Mouse (Mus musculus) heart, embryonic 14.5 days (tissue): ENCODE results near the gene Mpzl1. TPM values are rescaled to one million over a fixed set of nuclear protein-coding genes. Genes with fewer than 3 reads are reported as not detected.

ENCODE experiments used
- ATAC-seq: fragments of 200-750 bp; cut with Nextera tagmentation; 2 replicates; pipeline ENCODE4 v1.8.0; 2017; ENCODE audit warnings: low read depth, moderate TSS enrichment; ENCODE audit not compliant: insufficient number of reproducible peaks, insufficient read depth, low FRiP score
- H3K27ac ChIP-seq, 2 experiments: fragments of 200-500 bp in 1 of 2; fragments of 300-500 bp in 1 of 2; sonication (generic) in 1 of 2; replicated peaks in 1 of 2; 2 replicates each; pipeline ENCODE4 v1.5.1; 2012 to 2014; ENCODE audit warnings: low read depth in 2 of 2, low read length in 2 of 2, control low read depth in 1 of 2, mild to moderate bottlenecking in 1 of 2, mixed read lengths in 1 of 2; ENCODE audit not compliant: control insufficient read depth in 1 of 2, insufficient read depth in 1 of 2
- H3K27me3 ChIP-seq: fragments of 300-500 bp; sonication (generic); 2 replicates; pipeline ENCODE4 v1.6.1; 2014; ENCODE audit warnings: mild to moderate bottlenecking, low read length, control low read depth; ENCODE audit not compliant: control insufficient read depth, insufficient read depth
- H3K36me3 ChIP-seq: fragments of 300-500 bp; sonication (generic); 2 replicates; pipeline ENCODE4 v1.6.1; 2014; ENCODE audit warnings: mild to moderate bottlenecking, control low read depth, low read length, mixed read lengths; ENCODE audit not compliant: control insufficient read depth, insufficient read depth
- H3K4me1 ChIP-seq, 2 experiments: fragments of 200-500 bp in 1 of 2; fragments of 300-500 bp in 1 of 2; sonication (generic) in 1 of 2; 2 replicates each; pipeline ENCODE4 v1.6.1; 2012 to 2014; ENCODE audit warnings: low read length in 2 of 2, control low read depth in 1 of 2, mixed read lengths in 1 of 2; ENCODE audit not compliant: control insufficient read depth in 2 of 2, insufficient read depth in 2 of 2
- H3K4me2 ChIP-seq: fragments of 300-500 bp; sonication (generic); 2 replicates; pipeline ENCODE4 v1.6.1; 2014; ENCODE audit warnings: mild to moderate bottlenecking, low read length
- H3K4me3 ChIP-seq, 2 experiments: fragments of 200-500 bp in 1 of 2; fragments of 300-500 bp in 1 of 2; sonication (generic) in 1 of 2; 2 replicates each; pipeline ENCODE4 v1.5.1; 2012 to 2014; ENCODE audit warnings: low read length in 2 of 2, mild to moderate bottlenecking in 2 of 2, control low read depth in 1 of 2, low read depth in 1 of 2, moderate library complexity in 1 of 2; ENCODE audit not compliant: control insufficient read depth in 1 of 2, insufficient read depth in 1 of 2
- H3K9ac ChIP-seq: fragments of 300-500 bp; sonication (generic); 2 replicates; pipeline ENCODE4 v1.6.1; 2014; ENCODE audit warnings: mild to moderate bottlenecking, low read length
- H3K9me3 ChIP-seq: fragments of 300-500 bp; sonication (generic); 2 replicates; pipeline ENCODE4 v1.6.1; 2016; ENCODE audit warnings: low read length, control low read depth; ENCODE audit not compliant: control insufficient read depth
- WGBS: fragments of 180-500 bp; shearing (Covaris S2); extraction: QIAGEN DNeasy Blood & Tissue Kit; methylation state at CpG from one replicate; pipeline ENCODE4 v1.1.7; 2014; 5-methylcytosine and 5-hydroxymethylcytosine counted together
- polyA plus RNA-seq: library from polyadenylated mRNA; unstranded; fragments of >200 nt; fragmentation: Nextera tagmentation; extraction: Ambion mirVana; gene quantifications from 2 replicates; pipeline ENCODE4 v1.2.1, GENCODE M21; 2014

The Mpzl1 gene
- polyA plus RNA-seq, 1 experiment from 2014 or later: 121 TPM

GRCm38 (mm10) chr1:165629975-165630374, 4.4 kb downstream of the Mpzl1 start:
- Histone ChIP-seq H3K27me3 (no peaks in the 10 kb centered on the region), H3K9me3 (no peaks in the 10 kb centered on the region), H3K4me3 (no peak overlapping the region), H3K36me3 (no peaks in the 10 kb centered on the region), H3K4me1 (peaks cover 16 to 51% of the 10 kb centered on the region in 2 experiments), H3K9ac (peak overlapping the region; percentile 10; the same call in 1 of the 2 replicates), H3K27ac (peak overlapping the region in 1 of 2 experiments; percentile 24; a peak in 1 of 4 replicates), H3K4me2 (no peak overlapping the region)
- WGBS: 31% methylated on average over 8 of the region's 8 CpGs
- ATAC-seq: no peak

GRCm38 (mm10) chr1:165628603-165629002, 5.7 kb downstream of the Mpzl1 start:
- Histone ChIP-seq H3K27ac (no peak overlapping the region), H3K27me3 (no peaks in the 10 kb centered on the region), H3K9me3 (no peaks in the 10 kb centered on the region), H3K4me3 (no peak overlapping the region), H3K4me2 (no peak overlapping the region), H3K4me1 (peaks cover 13 to 48% of the 10 kb centered on the region in 2 experiments), H3K9ac (no peak overlapping the region), H3K36me3 (no peaks in the 10 kb centered on the region)
- WGBS: 21% methylated on average over 1 of the region's 1 CpGs
- ATAC-seq: no peak

- Histone ChIP-seq H3K9me3 (no peaks in the 10 kb centered on the region), H3K4me3 (no peak overlapping the region), H3K36me3 (peaks cover 8% of the 10 kb centered on the region; the same call in 1 of the 2 replicates), H3K27me3 (no peaks in the 10 kb centered on the region), H3K9ac (no peak overlapping the region), H3K27ac (0 out of 4 replicates have a peak overlapping the region, but pooled peaks of 1 of the 2 experiments have one; percentile 33), H3K4me2 (no peak overlapping the region), H3K4me1 (peaks cover 10 to 28% of the 10 kb centered on the region in 2 experiments; a peak in 3 of 4 replicates)
- no peak for ATAC-seq
- 73% methylated on average over 5 of the region's 5 CpGs for WGBS
Observed at GRCm38 (mm10) chr1:165625896-165626295, 8.4 kb downstream of the Mpzl1 start.

- H3K4me3 ChIP-seq: no peak overlapping the region
- no peaks in the 10 kb centered on the region for H3K27me3 ChIP-seq
- peaks cover 6 to 23% of the 10 kb centered on the region in 2 experiments; a peak in 3 of 4 replicates for H3K4me1 ChIP-seq
- no peak overlapping the region for H3K27ac ChIP-seq
- no peaks in the 10 kb centered on the region for H3K9me3 ChIP-seq
- peaks cover 12% of the 10 kb centered on the region; the same call in 1 of the 2 replicates for H3K36me3 ChIP-seq
- H3K4me2 ChIP-seq: no peak overlapping the region
- ATAC-seq: no peak
- no peak overlapping the region for H3K9ac ChIP-seq
- 77% methylated on average over 5 of the region's 5 CpGs for WGBS
Observed at GRCm38 (mm10) chr1:165625058-165625457, 9.3 kb downstream of the Mpzl1 start.

- peak; percentile 62 for ATAC-seq
- WGBS: 13% methylated on average over 9 of the region's 9 CpGs
Observed at GRCm38 (mm10) chr1:165618201-165618624, 16.1 kb downstream of the Mpzl1 start.

GRCm38 (mm10) chr1:165617166-165617891, 17.0 kb downstream of the Mpzl1 start:
- peaks cover 18% of the 10 kb centered on the region for H3K36me3 ChIP-seq
- ATAC-seq: 0 out of 2 replicates have a peak, but pooled peaks have one; percentile 35
- peaks cover 7% of the 10 kb centered on the region for H3K9me3 ChIP-seq
- WGBS: 36% methylated on average over 15 of the region's 15 CpGs
- no peak overlapping the region for H3K9ac ChIP-seq
- no peak overlapping the region for H3K4me3 ChIP-seq
- H3K27ac ChIP-seq: peak overlapping the region; percentile 93 to 94
- no peaks in the 10 kb centered on the region for H3K27me3 ChIP-seq
- peaks cover 23% of the 10 kb centered on the region in 2 experiments for H3K4me1 ChIP-seq
- H3K4me2 ChIP-seq: no peak overlapping the region; the same call in 1 of the 2 replicates

More at GRCm38 (mm10) chr1:165618201-165618624, 16.1 kb downstream of the Mpzl1 start:
- Histone ChIP-seq H3K27me3 (no peaks in the 10 kb centered on the region), H3K36me3 (peaks cover 24% of the 10 kb centered on the region), H3K9me3 (peaks cover 7% of the 10 kb centered on the region), H3K27ac (peak overlapping the region; percentile 93 to 94), H3K4me1 (peaks cover 21 to 23% of the 10 kb centered on the region in 2 experiments), H3K9ac (peak overlapping the region; percentile 57), H3K4me2 (peak overlapping the region; percentile 55), H3K4me3 (peak overlapping the region; percentile 5 to 17; a peak in 2 of 4 replicates)

GRCm38 (mm10) chr1:165616652-165617051, 17.7 kb downstream of the Mpzl1 start:
- 44% methylated on average over 7 of the region's 7 CpGs for WGBS
- peak overlapping the region; percentile 51 to 93 for H3K27ac ChIP-seq
- peaks cover 23% of the 10 kb centered on the region in 2 experiments for H3K4me1 ChIP-seq

More at GRCm38 (mm10) chr1:165616652-165617051, 17.7 kb downstream of the Mpzl1 start:
- Histone ChIP-seq H3K27me3 (no peaks in the 10 kb centered on the region), H3K4me2 (no peak overlapping the region), H3K9me3 (peaks cover 7% of the 10 kb centered on the region), H3K9ac (no peak overlapping the region), H3K4me3 (no peak overlapping the region), H3K36me3 (peaks cover 18% of the 10 kb centered on the region)
- ATAC-seq: no peak
